Mouse (Mus musculus): Measurements from ENCODE around the gene Colgalt2.
"Not testable (repeated sequence)": the region's sequence is repeated elsewhere in the genome, so short reads cannot be mapped to it uniquely, and the experiment has no call there.

The Colgalt2 gene

GRCm38 (mm10) chr1:152417602-152418001 lies 18.0 kb downstream of the Colgalt2 start:
- no peak for DNase-seq

GRCm38 (mm10) chr1:152422295-152422694 lies 22.7 kb downstream of the Colgalt2 start:
- no peak for DNase-seq

- DNase-seq = no peak
These were observed 23.4 kb downstream of the Colgalt2 start for GRCm38 (mm10) chr1:152423052-152423451.

GRCm38 (mm10) chr1:152427912-152428581 lies 28.4 kb downstream of the Colgalt2 start:
- DNase-seq = no peak

- DNase-seq = no peak
These were observed 30.2 kb downstream of the Colgalt2 start for GRCm38 (mm10) chr1:152429805-152430204.

GRCm38 (mm10) chr1:152434166-152434565 lies 34.5 kb downstream of the Colgalt2 start:
- DNase-seq = no peak

- DNase-seq = not testable (repeated sequence)
These were observed 37.9 kb downstream of the Colgalt2 start for GRCm38 (mm10) chr1:152437518-152437917.

- no peak for DNase-seq
These were observed 39.8 kb downstream of the Colgalt2 start for GRCm38 (mm10) chr1:152439408-152439807.

- no peak for DNase-seq
These were observed 40.2 kb downstream of the Colgalt2 start for GRCm38 (mm10) chr1:152439874-152440273.

- DNase-seq = no peak
These were observed 45.0 kb downstream of the Colgalt2 start for GRCm38 (mm10) chr1:152444630-152445029.

GRCm38 (mm10) chr1:152445925-152446324 lies 46.3 kb downstream of the Colgalt2 start:
- no peak for DNase-seq

- DNase-seq = no peak
These were observed 54.9 kb downstream of the Colgalt2 start for GRCm38 (mm10) chr1:152454536-152454935.

GRCm38 (mm10) chr1:152455275-152456243 lies 55.9 kb downstream of the Colgalt2 start:
- DNase-seq = no peak

GRCm38 (mm10) chr1:152456266-152456665 lies 56.6 kb downstream of the Colgalt2 start:
- DNase-seq = no peak

- no peak for DNase-seq
These were observed 58.0 kb downstream of the Colgalt2 start for GRCm38 (mm10) chr1:152457596-152457995.

- no peak for DNase-seq
These were observed 59.4 kb downstream of the Colgalt2 start for GRCm38 (mm10) chr1:152458996-152459395.

GRCm38 (mm10) chr1:152460931-152461330 lies 61.3 kb downstream of the Colgalt2 start:
- no peak for DNase-seq

- DNase-seq = no peak
These were observed 62.2 kb downstream of the Colgalt2 start for GRCm38 (mm10) chr1:152461814-152462213.

GRCm38 (mm10) chr1:152462348-152462747 lies 62.7 kb downstream of the Colgalt2 start:
- no peak for DNase-seq

- DNase-seq = no peak
These were observed 66.7 kb downstream of the Colgalt2 start for GRCm38 (mm10) chr1:152466280-152466679.

GRCm38 (mm10) chr1:152468443-152468842 lies 68.8 kb downstream of the Colgalt2 start:
- DNase-seq = no peak

GRCm38 (mm10) chr1:152476126-152476525 lies 76.5 kb downstream of the Colgalt2 start:
- DNase-seq = no peak

GRCm38 (mm10) chr1:152490842-152491241 lies 91.2 kb downstream of the Colgalt2 start:
- no peak for DNase-seq

GRCm38 (mm10) chr1:152492258-152492657 lies 92.6 kb downstream of the Colgalt2 start:
- no peak for DNase-seq

All from cerebellum, adult 11-12 months (tissue).